Mouse (Mus musculus) MEL (cell line): ENCODE results near the gene Fndc3b. TPM values are rescaled to one million over a fixed set of nuclear protein-coding genes. Genes with fewer than 3 reads are reported as not detected.

ENCODE experiments used
- DNase-seq: peaks from one replicate; pipeline ENCODE4 v3.0.0; 2011; ENCODE audit warnings: low read depth, low spot score
- H3K27ac ChIP-seq: 2 replicates; pipeline ENCODE4 v1.5.1; 2012; ENCODE audit warnings: low read depth, mild to moderate bottlenecking, control low read depth, low read length, moderate library complexity; ENCODE audit not compliant: control insufficient read depth
- H3K27me3 ChIP-seq, 2 experiments: fragments of 150-350 bp in 1 of 2; sonication (generic) in 1 of 2; 2 replicates each; pipeline ENCODE4 v1.6.1; 2012; ENCODE audit warnings: low read length in 2 of 2, mild to moderate bottlenecking in 2 of 2, improper control_type of control experiment in 1 of 2, moderate library complexity in 1 of 2; ENCODE audit not compliant: insufficient read depth in 2 of 2, control insufficient read depth in 1 of 2
- H3K36me3 ChIP-seq, 2 experiments: 2 replicates each; pipeline ENCODE4 v1.6.1; 2012 to 2014; ENCODE audit warnings: low read length in 2 of 2, improper control_type of control experiment in 1 of 2, inconsistent platforms in 1 of 2, mild to moderate bottlenecking in 1 of 2; ENCODE audit not compliant: insufficient read depth in 2 of 2, control insufficient read depth in 1 of 2
- H3K4me1 ChIP-seq, 2 experiments: fragments of 150-350 bp in 1 of 2; sonication (generic) in 1 of 2; 2 replicates each; pipeline ENCODE4 v1.6.1; 2012; ENCODE audit warnings: low read length in 2 of 2, improper control_type of control experiment in 1 of 2, mild to moderate bottlenecking in 1 of 2; ENCODE audit not compliant: insufficient read depth in 2 of 2, control insufficient read depth in 1 of 2
- H3K4me3 ChIP-seq, 2 experiments: fragments of 150-350 bp in 1 of 2; sonication (generic) in 1 of 2; 2 replicates each; pipeline ENCODE4 v1.5.1; 2012; ENCODE audit warnings: low read depth in 2 of 2, low read length in 2 of 2, mild to moderate bottlenecking in 2 of 2, moderate library complexity in 2 of 2, control low read depth in 1 of 2, improper control_type of control experiment in 1 of 2; ENCODE audit not compliant: control insufficient read depth in 1 of 2, insufficient read depth in 1 of 2
- H3K79me2 ChIP-seq: 2 replicates; pipeline ENCODE4 v1.6.1; 2012; ENCODE audit warnings: mild to moderate bottlenecking, low read length, moderate library complexity; ENCODE audit not compliant: control insufficient read depth, poor library complexity, insufficient read depth
- H3K9ac ChIP-seq: 2 replicates; pipeline ENCODE4 v1.6.1; 2012; ENCODE audit warnings: low read depth, mild to moderate bottlenecking, control low read depth, low read length, moderate library complexity; ENCODE audit not compliant: control insufficient read depth, poor library complexity, severe bottlenecking
- H3K9me3 ChIP-seq: fragments of 150-350 bp; sonication (generic); replicated peaks from 2 replicates; pipeline ENCODE4 v1.6.1; 2012; ENCODE audit warnings: mild to moderate bottlenecking, low read length, improper control_type of control experiment, moderate library complexity; ENCODE audit not compliant: insufficient read depth
- CHD1 ChIP-seq: IDR thresholded peaks from 2 replicates; pipeline ENCODE4 v1.6.1; 2012; ENCODE audit warnings: low read depth, mild to moderate bottlenecking, inconsistent platforms, low read length, improper control_type of control experiment
- CTCF ChIP-seq, 3 experiments: IDR thresholded peaks in 2 of 3; conservative IDR thresholded peaks in 1 of 3; 2 replicates each; pipeline ENCODE4 v1.5.1; 2011 to 2012; ENCODE audit warnings: low read length in 3 of 3, low read depth in 2 of 3, mild to moderate bottlenecking in 2 of 3, improper control_type of control experiment in 1 of 3, inconsistent platforms in 1 of 3, mixed read lengths in 1 of 3, moderate library complexity in 1 of 3; ENCODE audit not compliant: control insufficient read depth in 1 of 3, insufficient read depth in 1 of 3, poor library complexity in 1 of 3, severe bottlenecking in 1 of 3
- E2F4 ChIP-seq: IDR thresholded peaks from 2 replicates; pipeline ENCODE4 v1.6.1; 2011; ENCODE audit warnings: low read depth, low read length, improper control_type of control experiment, borderline replicate concordance
- GABPA ChIP-seq: IDR thresholded peaks from 2 replicates; pipeline ENCODE4 v1.6.1; 2012; ENCODE audit warnings: low read depth, mild to moderate bottlenecking, inconsistent platforms, low read length, improper control_type of control experiment, moderate library complexity
- MAX ChIP-seq: IDR thresholded peaks from 2 replicates; pipeline ENCODE4 v1.6.1; 2011; ENCODE audit warnings: low read length, improper control_type of control experiment
- MEF2A ChIP-seq: IDR thresholded peaks from 2 replicates; pipeline ENCODE4 v1.6.1; 2014; ENCODE audit warnings: low read depth, mild to moderate bottlenecking, inconsistent platforms, low read length, improper control_type of control experiment; ENCODE audit not compliant: poor library complexity, insufficient replicate concordance, severe bottlenecking; ENCODE audit errors: extremely low read depth
- MYB ChIP-seq: IDR thresholded peaks from 2 replicates; pipeline ENCODE4 v1.6.1; 2011; ENCODE audit warnings: mild to moderate bottlenecking, low read depth, low read length, improper control_type of control experiment
- MYC ChIP-seq: IDR thresholded peaks from 2 replicates; pipeline ENCODE4 v1.6.1; 2011; ENCODE audit warnings: low read depth, mild to moderate bottlenecking, low read length, improper control_type of control experiment, moderate library complexity
- NELFE ChIP-seq: IDR thresholded peaks from 2 replicates; pipeline ENCODE4 v1.6.1; 2011; ENCODE audit warnings: low read depth, low read length, improper control_type of control experiment
- NRF1 ChIP-seq: IDR thresholded peaks from 2 replicates; pipeline ENCODE4 v1.6.1; 2014; ENCODE audit warnings: low read depth, mild to moderate bottlenecking, inconsistent platforms, low read length, improper control_type of control experiment, moderate library complexity; ENCODE audit not compliant: poor library complexity, insufficient read depth, severe bottlenecking
- POLR2AphosphoS2 ChIP-seq: IDR thresholded peaks from 2 replicates; pipeline ENCODE4 v1.6.1; 2011; ENCODE audit warnings: low read length, improper control_type of control experiment
- RCOR1 ChIP-seq: IDR thresholded peaks from 2 replicates; pipeline ENCODE4 v1.6.1; 2012; ENCODE audit warnings: low read depth, mild to moderate bottlenecking, inconsistent platforms, low read length, improper control_type of control experiment
- SMC3 ChIP-seq: IDR thresholded peaks from 2 replicates; pipeline ENCODE4 v1.6.1; 2011; ENCODE audit warnings: low read depth, low read length, improper control_type of control experiment
- TCF12 ChIP-seq: IDR thresholded peaks from 2 replicates; pipeline ENCODE4 v1.6.1; 2014; ENCODE audit warnings: low read depth, mild to moderate bottlenecking, inconsistent platforms, low read length, improper control_type of control experiment, moderate library complexity
- USF2 ChIP-seq, 2 experiments: IDR thresholded peaks; 2 replicates each; pipeline ENCODE4 v1.6.1; 2011 to 2012; ENCODE audit warnings: improper control_type of control experiment in 2 of 2, low read length in 2 of 2, borderline replicate concordance in 1 of 2, inconsistent platforms in 1 of 2, low read depth in 1 of 2, mild to moderate bottlenecking in 1 of 2; ENCODE audit not compliant: insufficient read depth in 1 of 2
- ZC3H11A ChIP-seq: IDR thresholded peaks from 2 replicates; pipeline ENCODE4 v1.6.1; 2012; ENCODE audit warnings: low read depth, mild to moderate bottlenecking, inconsistent platforms, low read length, improper control_type of control experiment
- ZKSCAN1 ChIP-seq: IDR thresholded peaks from 2 replicates; pipeline ENCODE4 v1.6.1; 2012; ENCODE audit warnings: low read depth, mild to moderate bottlenecking, inconsistent platforms, low read length, improper control_type of control experiment, moderate library complexity
- ZMIZ1 ChIP-seq: IDR thresholded peaks from 2 replicates; pipeline ENCODE4 v1.6.1; 2012; ENCODE audit warnings: low read depth, mild to moderate bottlenecking, inconsistent platforms, low read length, improper control_type of control experiment, moderate library complexity
- polyA plus RNA-seq, 2 experiments: library from polyadenylated mRNA; stranded (reverse) in 1 of 2; unstranded in 1 of 2; fragments of >175 nt in 1 of 2; fragments of >200 nt in 1 of 2; gene quantifications; 2 replicates each; pipeline versions ENCODE4 v1.2.1 to v1.2.4; 2012; ENCODE audit warnings: low replicate concordance in 2 of 2, low read depth in 1 of 2; ENCODE audit not compliant: insufficient read length in 2 of 2, insufficient read depth in 1 of 2, missing spikeins in 1 of 2
- total RNA-seq: library from RNA; depleted of rRNA; stranded (reverse); fragments of 300-350 nt; gene quantifications from 2 replicates; pipeline ENCODE4 v1.2.3, GENCODE M21; 2012

The Fndc3b gene
- total and polyA plus RNA-seq, 3 experiments, result not detected

GRCm38 (mm10) chr3:27637046-27637661, 74.0 kb downstream of the Fndc3b start:
- Histone ChIP-seq H3K9ac (no peak overlapping the region), H3K4me3 (no peak overlapping the region), H3K9me3 (no peaks in the 10 kb centered on the region), H3K27me3 (no peaks in the 10 kb centered on the region), H3K4me1 (no peaks in the 10 kb centered on the region), H3K27ac (no peak overlapping the region), H3K36me3 (no peaks in the 10 kb centered on the region), H3K79me2 (no peaks in the 10 kb centered on the region)
- no peak for DNase-seq
- no peak for TF ChIP-seq ZC3H11A
- TF ChIP-seq ZKSCAN1, result no peak
- TF ChIP-seq POLR2AphosphoS2, result no peak
- no peak for TF ChIP-seq CTCF (IDR thresholded peaks at IDR 0.05 in 2 of 3, conservative IDR thresholded peaks at IDR 0.05 in 1 of 3; ENCODE audit: control insufficient read depth in 1 of 3, insufficient read depth in 1 of 3, low read depth in 2 of 3, low read length in 3 of 3, poor library complexity in 1 of 3, severe bottlenecking in 1 of 3)
- no peak for TF ChIP-seq NRF1
- no peak for TF ChIP-seq SMC3
- no peak for TF ChIP-seq MYC

GRCm38 (mm10) chr3:27635776-27636175, 75.3 kb downstream of the Fndc3b start:
- H3K27ac ChIP-seq, result no peak overlapping the region
- TF ChIP-seq E2F4, result no peak
- no peak for TF ChIP-seq TCF12
- TF ChIP-seq RCOR1, result no peak
- TF ChIP-seq GABPA, result no peak
- TF ChIP-seq MEF2A, result no peak
- no peak for TF ChIP-seq MAX
- TF ChIP-seq NELFE, result no peak
- TF ChIP-seq CHD1, result no peak
- no peak for TF ChIP-seq USF2 (IDR thresholded peaks at IDR 0.05; ENCODE audit: borderline replicate concordance in 1 of 2, insufficient read depth in 1 of 2, low read depth in 1 of 2, low read length in 2 of 2)
- TF ChIP-seq MYB, result no peak
- TF ChIP-seq ZMIZ1, result no peak
- no peak for DNase-seq
- H3K79me2 ChIP-seq, result no peaks in the 10 kb centered on the region
- no peaks in the 10 kb centered on the region for H3K9me3 ChIP-seq
- no peaks in the 10 kb centered on the region for H3K27me3 ChIP-seq
- H3K4me1 ChIP-seq, result no peaks in the 10 kb centered on the region
- no peak overlapping the region for H3K9ac ChIP-seq
- no peak overlapping the region for H3K4me3 ChIP-seq
- no peaks in the 10 kb centered on the region for H3K36me3 ChIP-seq
